Mouse (Mus musculus): ENCODE results near the gene Flrt2.

DNA sequence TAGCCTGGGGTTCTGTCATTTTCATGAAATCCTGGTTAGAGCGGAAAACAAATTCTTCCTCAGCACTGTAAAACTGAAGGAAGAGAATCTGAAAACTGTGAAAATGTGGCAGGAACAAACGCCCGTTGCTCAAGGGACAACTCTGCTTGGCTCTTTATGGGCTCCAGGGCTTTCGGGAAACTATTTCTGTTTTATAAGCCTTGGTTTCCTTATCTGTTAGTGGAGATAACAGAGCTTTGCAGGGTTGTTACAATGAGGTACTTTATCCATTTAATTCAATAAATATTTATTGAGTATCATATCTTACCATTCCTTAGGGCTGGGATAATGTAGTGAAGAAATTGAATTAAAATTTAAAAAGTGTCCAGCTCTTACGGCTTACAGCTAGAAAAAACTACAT lies 24.7 kb upstream of the Flrt2 start:
- TF ChIP-seq MYOD1 (IDR thresholded peaks at IDR 0.05; ENCODE audit: control insufficient read depth, insufficient read length, low read depth) (no peak), CTCF (IDR thresholded peaks at IDR 0.05; ENCODE audit: control insufficient read depth, insufficient read depth, insufficient read length) (no peak), MAX (IDR thresholded peaks at IDR 0.05) (no peak), MYOG (IDR thresholded peaks at IDR 0.05; ENCODE audit: control insufficient read depth, extremely low read depth, insufficient read length) (no peak), USF1 (IDR thresholded peaks at IDR 0.05; ENCODE audit: low read depth) (no peak)
